Mouse (Mus musculus) kidney, adult 18-20 months (tissue): ENCODE measurements at regions not wholly inside any gene's neighbourhood (a gene's known extent, or its start where the extent isn't known, plus 50 kb on each side); places are given as distances from the start of the nearest gene placed in this dataset.

Source experiments
- DNase-seq: peaks from one replicate; pipeline ENCODE4 v3.0.0; 2021

- DNase-seq: peak; percentile 27
Observed at GRCm38 (mm10) chr11:55712350-55712749, 104.4 kb upstream of the Glra1 start.

- no peak for DNase-seq
Observed at GRCm38 (mm10) chr11:55707467-55707866, 99.5 kb upstream of the Glra1 start.

DNA sequence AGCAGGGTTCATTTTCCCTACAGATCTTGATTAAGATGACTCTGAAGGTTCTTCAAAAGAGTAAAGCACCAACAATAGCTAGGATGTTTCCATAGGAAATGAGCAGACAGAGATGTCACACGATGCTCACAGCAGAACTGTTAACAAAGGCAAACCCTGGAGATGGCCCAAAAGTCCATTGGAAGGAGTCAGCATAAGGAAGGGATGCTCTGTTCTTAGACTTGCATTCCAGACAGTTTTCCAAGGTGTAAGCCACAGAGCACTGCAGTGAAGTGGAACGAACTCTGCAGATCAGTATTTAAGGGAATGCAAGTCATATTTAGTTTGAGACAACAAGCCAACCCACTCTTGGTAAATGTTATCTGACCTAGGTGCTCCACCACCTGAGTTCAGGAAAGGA is 93.9 kb upstream of the Glra1 start:
- no peak for DNase-seq

- no peak for DNase-seq
Observed at GRCm38 (mm10) chr11:55685031-55685519, 77.1 kb upstream of the Glra1 start.

- DNase-seq: no peak
Observed at GRCm38 (mm10) chr11:55682351-55682961, 74.5 kb upstream of the Glra1 start.

DNA sequence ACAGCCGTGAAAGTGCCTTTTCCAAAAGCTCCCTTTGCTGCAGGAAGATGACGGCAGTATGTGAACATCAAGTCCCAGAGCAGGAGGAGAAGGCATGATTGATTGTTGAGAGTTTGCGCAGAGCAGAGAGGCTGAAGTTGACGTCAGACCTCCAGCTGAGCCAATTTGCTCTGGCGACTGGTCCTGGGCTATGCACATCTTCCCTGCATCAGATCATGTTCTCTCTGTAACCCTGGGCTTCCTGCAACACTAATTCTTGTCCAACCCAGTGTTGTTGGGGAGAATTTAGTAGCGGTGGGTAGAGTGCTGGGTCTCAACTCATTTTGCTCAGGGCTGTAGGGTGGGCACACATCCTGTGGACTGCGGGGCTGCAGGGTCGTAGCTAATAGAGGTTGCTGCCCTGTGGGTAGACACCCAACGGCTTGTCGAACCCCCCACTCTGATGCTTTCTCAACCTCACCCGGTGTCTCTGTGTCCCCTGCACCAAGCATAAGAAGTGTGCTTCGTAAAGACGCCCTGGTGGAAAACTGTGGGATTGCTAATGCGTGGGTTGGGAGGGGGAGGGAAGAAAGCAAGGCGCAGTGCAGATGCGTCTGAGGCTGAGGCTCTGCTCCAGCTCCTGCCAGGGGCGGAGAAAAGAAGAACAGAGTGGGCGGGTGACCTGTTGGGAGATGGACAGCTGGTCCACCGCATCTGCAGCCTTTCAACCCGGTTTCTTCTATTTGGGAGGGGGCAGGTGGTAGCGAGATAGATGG is 73.4 kb upstream of the Glra1 start:
- DNase-seq: no peak

- no peak for DNase-seq
Observed at GRCm38 (mm10) chr11:55663108-55663507, 55.1 kb upstream of the Glra1 start.

DNA sequence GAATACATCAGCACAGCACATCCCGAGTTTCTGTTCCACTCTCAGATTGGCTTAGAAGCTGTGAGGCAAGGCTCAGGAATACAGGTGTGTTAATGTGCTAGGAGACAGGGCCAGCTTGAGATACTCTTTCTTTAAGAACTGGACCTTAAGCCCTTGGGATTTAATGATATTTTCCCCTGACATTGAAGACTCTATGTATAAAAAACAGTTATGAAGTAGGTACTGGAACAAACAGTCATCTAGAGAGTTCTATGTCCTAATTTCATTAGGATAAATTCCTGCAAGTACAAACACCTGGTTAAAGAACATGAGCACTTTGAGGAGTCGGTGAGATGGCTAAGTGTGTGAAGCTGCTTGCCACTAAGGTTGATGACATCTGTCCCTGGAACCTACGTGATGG is 54.3 kb upstream of the Glra1 start:
- no peak for DNase-seq
